Comparison of ENCODE assay signal across 8 mouse cellular contexts in genomic region chr16:17928087-17928580, GRCm38 (mm10). TPM values are rescaled to one million over a fixed set of nuclear protein-coding genes. Genes with fewer than 3 reads are reported as not detected.
DNase-seq lines count a peak whose midpoint lies in the region; ATAC-seq lines count a peak whose summit lies in the region.

Gene Slc25a1, minus strand, starts transcription at chr16:17928219.

- no peaks in the 10 kb centered on the region for H3K9me3 ChIP-seq in forebrain, embryonic 10.5 days
- no peaks in the 10 kb centered on the region for H3K9me3 ChIP-seq in heart, embryonic 13.5 days
- H3K9me3 ChIP-seq in kidney, embryonic 16.5 days (ENCODE audit: low read length) = no peaks in the 10 kb centered on the region
- no peaks in the 10 kb centered on the region for H3K9me3 ChIP-seq in limb, embryonic 15.5 days
- H3K9me3 ChIP-seq in midbrain, embryonic 16.5 days (replicated peaks; ENCODE audit: control insufficient read depth, low read length, poor library complexity, severe bottlenecking) = no peaks in the 10 kb centered on the region

- H3K27me3 ChIP-seq in forebrain, embryonic 10.5 days (ENCODE audit: poor library complexity, severe bottlenecking) = peaks cover 46% of the 10 kb centered on the region
- H3K27me3 ChIP-seq in heart, embryonic 13.5 days (replicated peaks) = no peaks in the 10 kb centered on the region
- no peaks in the 10 kb centered on the region for H3K27me3 ChIP-seq in kidney, embryonic 16.5 days (ENCODE audit: insufficient read depth, low read length)
- H3K27me3 ChIP-seq in limb, embryonic 15.5 days = no peaks in the 10 kb centered on the region
- no peaks in the 10 kb centered on the region for H3K27me3 ChIP-seq in midbrain, embryonic 16.5 days (ENCODE audit: control insufficient read depth, insufficient read depth, low read depth, low read length)

- peak within 1 kb of the TSS; percentile 91 for H3K27ac ChIP-seq in forebrain, embryonic 10.5 days
- H3K27ac ChIP-seq in heart, embryonic 13.5 days (replicated peaks) = peak within 1 kb of the TSS; percentile 67
- H3K27ac ChIP-seq in kidney, embryonic 16.5 days (ENCODE audit: low read length) = peak within 1 kb of the TSS; percentile 95
- peak within 1 kb of the TSS; percentile 80 for H3K27ac ChIP-seq in limb, embryonic 15.5 days
- peak within 1 kb of the TSS; percentile 92 for H3K27ac ChIP-seq in midbrain, embryonic 16.5 days (ENCODE audit: low read length)

- H3K9ac ChIP-seq in heart, embryonic 13.5 days = peak within 1 kb of the TSS; percentile 91
- peak within 1 kb of the TSS; percentile 83 for H3K9ac ChIP-seq in kidney, embryonic 16.5 days (replicated peaks; ENCODE audit: low read length)
- peak within 1 kb of the TSS; percentile 67 for H3K9ac ChIP-seq in limb, embryonic 15.5 days
- H3K9ac ChIP-seq in midbrain, embryonic 16.5 days (ENCODE audit: low read depth, low read length) = peak within 1 kb of the TSS; percentile 95

- peaks cover 45% of the 10 kb centered on the region for H3K4me1 ChIP-seq in forebrain, embryonic 10.5 days
- H3K4me1 ChIP-seq in heart, embryonic 13.5 days = peaks cover 19% of the 10 kb centered on the region
- peaks cover 11% of the 10 kb centered on the region for H3K4me1 ChIP-seq in kidney, embryonic 16.5 days (ENCODE audit: insufficient read depth, low read length)
- H3K4me1 ChIP-seq in limb, embryonic 15.5 days = peaks cover 18% of the 10 kb centered on the region
- H3K4me1 ChIP-seq in midbrain, embryonic 16.5 days (ENCODE audit: control insufficient read depth, insufficient read depth, low read length) = peaks cover 16% of the 10 kb centered on the region

- under 1% methylated on average over 47 of the region's 47 CpGs for WGBS in forebrain, embryonic 10.5 days
- WGBS in heart, embryonic 13.5 days = under 1% methylated on average over 47 of the region's 47 CpGs
- WGBS in kidney, embryonic 16.5 days = under 1% methylated on average over 46 of the region's 47 CpGs
- WGBS in limb, embryonic 15.5 days = under 1% methylated on average over 46 of the region's 47 CpGs
- WGBS in midbrain, embryonic 16.5 days = 0% methylated on average over 46 of the region's 47 CpGs

- DNase-seq in c-Kit-positive CD71-positive TER-119-negative erythroid progenitor cells, embryonic 14.5 days (ENCODE audit: low read depth) = peak; percentile 78
- peak; percentile 86 for DNase-seq in forebrain, embryonic 10.5 days (ENCODE audit: extremely low spot score, low spot score)
- peak; percentile 81 to 87 for DNase-seq in spleen, postnatal 4 days (ENCODE audit: low spot score in 2 of 2)

- peaks cover 26% of the 10 kb centered on the region for H3K36me3 ChIP-seq in forebrain, embryonic 10.5 days (replicated peaks)
- H3K36me3 ChIP-seq in heart, embryonic 13.5 days = peaks cover 19% of the 10 kb centered on the region
- H3K36me3 ChIP-seq in kidney, embryonic 16.5 days (ENCODE audit: insufficient read depth, low read length) = peaks cover 11% of the 10 kb centered on the region
- peaks cover 20% of the 10 kb centered on the region for H3K36me3 ChIP-seq in limb, embryonic 15.5 days
- H3K36me3 ChIP-seq in midbrain, embryonic 16.5 days (ENCODE audit: control insufficient read depth, insufficient read depth, low read length) = peaks cover 10% of the 10 kb centered on the region

- peak within 1 kb of the TSS; percentile 96 for H3K4me2 ChIP-seq in heart, embryonic 13.5 days
- peak within 1 kb of the TSS; percentile 99 for H3K4me2 ChIP-seq in kidney, embryonic 16.5 days (replicated peaks; ENCODE audit: low read depth, low read length)
- H3K4me2 ChIP-seq in limb, embryonic 15.5 days = peak within 1 kb of the TSS; percentile 97
- peak within 1 kb of the TSS; percentile 94 for H3K4me2 ChIP-seq in midbrain, embryonic 16.5 days (ENCODE audit: low read length)

- H3K4me3 ChIP-seq in forebrain, embryonic 10.5 days = peak within 1 kb of the TSS; percentile 92
- peak within 1 kb of the TSS; percentile 93 for H3K4me3 ChIP-seq in heart, embryonic 13.5 days
- H3K4me3 ChIP-seq in kidney, embryonic 16.5 days (ENCODE audit: low read length) = peak within 1 kb of the TSS; percentile 72
- H3K4me3 ChIP-seq in limb, embryonic 15.5 days = peak within 1 kb of the TSS; percentile 86
- H3K4me3 ChIP-seq in midbrain, embryonic 16.5 days (ENCODE audit: low read depth, low read length) = peak within 1 kb of the TSS; percentile 88

- peak; percentile 21 for ATAC-seq in CD4-positive, CD25-positive, alpha-beta regulatory T cell, adult 4 months
- ATAC-seq in heart, embryonic 13.5 days (ENCODE audit: extremely low read depth, insufficient number of reproducible peaks, low FRiP score, low TSS enrichment) = peak; percentile 81
- peak; percentile 74 for ATAC-seq in kidney, embryonic 16.5 days (ENCODE audit: low FRiP score, low TSS enrichment)
- peak; percentile 66 for ATAC-seq in limb, embryonic 15.5 days (ENCODE audit: insufficient number of reproducible peaks, low FRiP score, low TSS enrichment, low read depth)
- ATAC-seq in midbrain, embryonic 16.5 days = peak; percentile 86

RNA-seq across cellular contexts. Expression of gene Slc25a1, which starts in this region (rescaled TPM):
- 1 to 10 TPM; 7.9 to 9.5 TPM for polyA plus RNA-seq in CD4-positive, CD25-positive, alpha-beta regulatory T cell, adult 4 months (2017; shearing (Covaris generic))
- 97.4 and 99.1 TPM in 2 replicates for polyA plus RNA-seq in forebrain, embryonic 10.5 days (2016; fragmentation: Nextera tagmentation; extraction: Ambion mirVana)
- 34.8 and 38.0 TPM in 2 replicates for polyA plus RNA-seq in heart, embryonic 13.5 days (2015; fragmentation: Nextera tagmentation; extraction: Ambion mirVana)
- 102 and 107 TPM in 2 replicates for polyA plus RNA-seq in kidney, embryonic 16.5 days (2015; fragmentation: Nextera tagmentation; extraction: Ambion mirVana)
- polyA plus RNA-seq in limb, embryonic 15.5 days (2015; fragmentation: Nextera tagmentation; extraction: Ambion mirVana) = 81.5 and 86.0 TPM in 2 replicates
- 163 and 179 TPM in 2 replicates for polyA plus RNA-seq in midbrain, embryonic 16.5 days (2015; fragmentation: Nextera tagmentation; extraction: Ambion mirVana)

Comparison
In these comparisons a context has a peak if more than half of its experiments do, and no peak if none do; other contexts are left out.
1. Peak in every context shown above with its lines: DNase-seq, ATAC-seq, H3K4me3 ChIP-seq and H3K27ac ChIP-seq.
2. ATAC-seq: peak in every context shown above with its lines; median percentile 86 in midbrain, embryonic 16.5 days; 81 in heart, embryonic 13.5 days; 74 in kidney, embryonic 16.5 days; 66 in limb, embryonic 15.5 days; 21 in CD4-positive, CD25-positive, alpha-beta regulatory T cell, adult 4 months.